Mouse (Mus musculus) heart, embryonic 11.5 days (tissue): ENCODE measurements at regions not wholly inside any gene's neighbourhood (a gene's known extent, or its start where the extent isn't known, plus 50 kb on each side); places are given as distances from the start of the nearest gene placed in this dataset.

Source experiments
- ATAC-seq: fragments of 200-750 bp; cut with Nextera tagmentation; replicated peaks from 2 replicates; pipeline ENCODE4 v1.8.0; 2017; ENCODE audit warnings: moderate library complexity; ENCODE audit not compliant: insufficient number of reproducible peaks, low FRiP score, low TSS enrichment
- H3K27ac ChIP-seq: fragments of 300-500 bp; sonication (generic); 2 replicates; pipeline ENCODE4 v1.5.1; 2014; ENCODE audit warnings: mild to moderate bottlenecking, low read depth, low read length
- H3K27me3 ChIP-seq: fragments of 300-500 bp; sonication (generic); 2 replicates; pipeline ENCODE4 v1.6.1; 2014; ENCODE audit warnings: mild to moderate bottlenecking, low read length, mixed read lengths; ENCODE audit not compliant: control insufficient read depth, insufficient read depth
- H3K36me3 ChIP-seq: fragments of 300-500 bp; sonication (generic); 2 replicates; pipeline ENCODE4 v1.6.1; 2014; ENCODE audit warnings: mild to moderate bottlenecking, low read length, moderate library complexity, mixed read lengths; ENCODE audit not compliant: control insufficient read depth, insufficient read depth
- H3K4me1 ChIP-seq: fragments of 300-500 bp; sonication (generic); 2 replicates; pipeline ENCODE4 v1.6.1; 2014; ENCODE audit warnings: low read length; ENCODE audit not compliant: control insufficient read depth, insufficient read depth
- H3K4me2 ChIP-seq: fragments of 300-500 bp; sonication (generic); 2 replicates; pipeline ENCODE4 v1.6.1; 2014; ENCODE audit warnings: mild to moderate bottlenecking, moderate library complexity
- H3K4me3 ChIP-seq: fragments of 300-500 bp; sonication (generic); 2 replicates; pipeline ENCODE4 v1.5.1; 2014; ENCODE audit warnings: low read depth, low read length
- H3K9ac ChIP-seq: fragments of 300-500 bp; sonication (generic); 2 replicates; pipeline ENCODE4 v1.6.1; 2014; ENCODE audit warnings: mild to moderate bottlenecking, low read depth, low read length, moderate library complexity
- H3K9me3 ChIP-seq: fragments of 300-500 bp; sonication (generic); replicated peaks from 2 replicates; pipeline ENCODE4 v1.6.1; 2016; ENCODE audit warnings: low read length; ENCODE audit not compliant: control insufficient read depth
- WGBS: fragments of 180-500 bp; shearing (Covaris S2); extraction: QIAGEN DNeasy Blood & Tissue Kit; methylation state at CpG from one replicate; pipeline ENCODE4 v1.1.7; 2014; ENCODE audit not compliant: insufficient replicate concordance; 5-methylcytosine and 5-hydroxymethylcytosine counted together

DNA sequence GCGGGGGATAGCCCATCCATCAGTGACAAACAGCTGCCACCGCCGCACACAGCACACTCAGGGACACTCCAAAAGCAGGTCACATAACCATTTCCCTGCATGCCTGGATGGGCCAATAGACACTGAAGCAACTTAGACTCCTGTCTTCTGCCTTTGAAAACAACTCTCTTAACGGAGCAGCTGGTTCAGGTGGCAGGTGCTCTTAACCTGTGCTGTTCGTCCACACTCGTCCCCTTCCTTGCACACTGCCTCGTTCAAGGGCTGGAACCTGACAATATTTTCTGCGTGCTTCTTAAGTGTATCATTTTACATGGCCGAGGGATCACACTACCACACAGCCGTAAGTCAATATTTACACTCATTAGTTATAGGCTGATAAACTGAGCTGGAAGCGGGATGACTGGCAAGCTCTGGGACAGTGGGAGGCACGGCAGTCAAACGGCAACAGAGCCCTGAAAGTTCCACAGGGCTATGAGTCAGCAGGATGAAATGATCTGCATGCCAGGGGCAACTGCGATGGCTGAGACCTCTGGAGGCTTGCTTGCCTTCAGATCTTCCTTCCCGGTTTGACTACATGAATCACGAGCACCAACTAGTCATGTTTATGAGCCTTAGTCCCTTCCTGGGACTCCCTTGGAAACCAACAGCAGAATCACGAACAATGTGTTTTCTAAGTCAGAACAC is 92.0 kb upstream of the Sgk1 start:
- no peaks in the 10 kb centered on the region for H3K9me3 ChIP-seq
- ATAC-seq = no peak
- WGBS = 45% methylated on average over 17 of the region's 17 CpGs
- H3K4me1 ChIP-seq = peaks cover 4% of the 10 kb centered on the region; the same call in 1 of the 2 replicates
- no peaks in the 10 kb centered on the region for H3K27me3 ChIP-seq
- H3K4me2 ChIP-seq = peak overlapping the region; percentile 14; the same call in 1 of the 2 replicates
- H3K4me3 ChIP-seq = no peak overlapping the region
- no peaks in the 10 kb centered on the region for H3K36me3 ChIP-seq
- no peak overlapping the region for H3K27ac ChIP-seq
- H3K9ac ChIP-seq = no peak overlapping the region

DNA sequence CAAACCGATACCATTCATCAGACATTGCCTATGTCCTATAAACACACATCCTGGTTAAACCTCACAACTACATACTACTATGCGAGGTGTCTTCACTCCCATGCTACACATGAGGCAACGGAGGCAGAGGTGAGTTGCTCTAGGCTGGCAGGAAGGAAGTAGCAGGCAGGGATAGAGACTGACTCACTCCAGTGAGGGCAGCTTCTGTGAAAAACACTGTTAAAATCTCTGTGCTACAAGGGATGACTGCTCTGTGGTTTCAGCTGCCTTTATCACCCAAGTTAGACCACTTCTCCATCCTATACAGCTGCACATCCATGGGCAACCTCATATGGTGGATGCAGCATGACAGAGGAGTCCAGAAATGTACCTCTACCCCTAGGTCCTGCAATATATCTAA is 91.0 kb upstream of the Sgk1 start:
- Histone ChIP-seq H3K4me2 (no peak overlapping the region), H3K27me3 (no peaks in the 10 kb centered on the region), H3K4me3 (no peak overlapping the region), H3K9ac (no peak overlapping the region), H3K27ac (no peak overlapping the region), H3K36me3 (no peaks in the 10 kb centered on the region), H3K4me1 (peaks cover 4% of the 10 kb centered on the region; the same call in 1 of the 2 replicates), H3K9me3 (no peaks in the 10 kb centered on the region)
- 71% methylated on average over 3 of the region's 3 CpGs for WGBS
- ATAC-seq = no peak

DNA sequence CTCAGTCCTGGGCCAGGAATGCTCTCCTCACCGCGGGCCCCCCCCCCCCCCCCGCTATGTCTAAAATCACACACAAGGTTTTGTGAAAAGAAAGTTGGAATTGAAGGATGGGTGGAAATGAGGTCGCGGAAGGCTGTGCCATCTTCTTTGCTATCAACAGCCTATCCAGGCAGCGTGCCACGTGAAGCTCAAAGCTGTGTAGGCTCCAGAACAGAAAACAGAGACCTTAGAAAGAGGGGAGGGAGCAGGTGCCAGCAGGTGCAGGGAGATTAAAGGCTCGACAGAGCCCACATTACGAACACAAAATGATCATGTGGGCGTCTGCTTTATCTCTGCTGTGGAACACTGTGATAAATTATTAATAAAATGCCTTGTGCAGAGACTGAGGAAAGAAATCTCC is 89.6 kb upstream of the Sgk1 start:
- no peak for ATAC-seq
- Histone ChIP-seq H3K4me2 (no peak overlapping the region), H3K36me3 (no peaks in the 10 kb centered on the region), H3K27me3 (no peaks in the 10 kb centered on the region), H3K9me3 (no peaks in the 10 kb centered on the region), H3K4me3 (no peak overlapping the region), H3K9ac (no peak overlapping the region), H3K27ac (no peak overlapping the region), H3K4me1 (peaks cover 4% of the 10 kb centered on the region; the same call in 1 of the 2 replicates)
- 40% methylated on average over 10 of the region's 10 CpGs for WGBS

DNA sequence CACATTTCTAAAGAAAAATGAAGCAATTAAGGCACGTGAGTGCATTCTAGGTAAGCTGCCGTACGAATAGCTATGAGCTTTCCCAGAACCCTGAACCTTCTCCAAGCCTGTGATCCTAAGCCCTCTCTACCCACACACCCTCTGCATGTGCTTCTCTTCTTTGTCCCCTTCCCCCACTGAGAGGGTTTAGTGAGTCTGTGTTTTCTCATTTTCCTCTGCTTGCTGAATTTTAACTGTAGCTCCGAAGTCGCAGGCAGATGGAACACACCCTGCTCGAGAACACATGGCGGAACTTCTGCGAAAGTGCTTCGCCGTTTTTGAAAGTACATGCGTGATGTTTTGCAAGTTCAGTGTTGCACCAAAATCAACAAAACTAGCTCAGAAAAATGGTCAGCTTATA is 88.3 kb upstream of the Sgk1 start:
- Histone ChIP-seq H3K4me2 (no peak overlapping the region), H3K4me1 (peaks cover 4% of the 10 kb centered on the region; the same call in 1 of the 2 replicates), H3K27me3 (no peaks in the 10 kb centered on the region), H3K27ac (no peak overlapping the region), H3K36me3 (no peaks in the 10 kb centered on the region), H3K9ac (no peak overlapping the region), H3K4me3 (no peak overlapping the region), H3K9me3 (no peaks in the 10 kb centered on the region)
- 86% methylated on average over 11 of the region's 11 CpGs for WGBS
- ATAC-seq = no peak

DNA sequence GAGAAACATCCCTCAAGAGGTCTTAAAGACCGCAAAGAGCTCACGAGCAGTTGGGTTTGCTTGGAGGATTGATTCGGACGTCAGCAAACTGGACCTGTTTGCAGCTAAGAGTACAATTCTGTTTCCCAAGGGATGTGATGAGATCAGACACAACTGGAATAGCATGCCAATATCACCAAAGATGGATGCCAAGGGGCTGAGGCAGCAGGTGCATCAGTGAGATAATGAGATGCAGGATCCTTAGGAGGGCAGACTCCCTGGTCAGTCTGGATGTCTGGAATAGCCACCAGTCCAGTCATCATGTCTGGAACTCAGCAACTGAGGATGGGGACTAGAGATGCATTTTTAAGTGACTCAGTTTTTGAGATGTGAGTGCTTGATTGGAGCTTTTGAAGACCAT is 85.6 kb upstream of the Sgk1 start:
- Histone ChIP-seq H3K9ac (no peak overlapping the region), H3K4me3 (no peak overlapping the region), H3K9me3 (no peaks in the 10 kb centered on the region), H3K36me3 (no peaks in the 10 kb centered on the region), H3K27ac (no peak overlapping the region), H3K27me3 (no peaks in the 10 kb centered on the region), H3K4me2 (no peak overlapping the region), H3K4me1 (no peaks in the 10 kb centered on the region)
- 87% methylated on average over 4 of the region's 4 CpGs for WGBS
- no peak for ATAC-seq

DNA sequence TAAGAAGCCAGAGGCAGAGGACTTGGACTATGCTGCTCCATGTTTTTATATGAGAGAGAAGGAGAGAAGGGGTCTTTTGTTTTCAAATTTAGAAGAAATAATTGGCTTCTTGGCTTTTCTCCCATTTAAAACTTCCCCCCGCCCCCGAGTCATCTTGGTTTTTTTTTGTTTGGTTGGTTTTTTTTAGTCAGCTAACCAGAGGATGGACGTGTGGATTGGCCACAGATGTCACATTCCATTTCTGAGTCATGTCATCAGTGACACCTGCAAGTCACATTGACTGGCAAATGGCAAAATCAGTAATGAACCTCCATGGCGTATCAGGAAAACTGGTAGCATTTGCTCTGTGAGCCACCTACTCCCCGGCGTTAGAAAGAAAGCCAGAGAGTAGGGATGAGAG is 83.9 kb upstream of the Sgk1 start:
- Histone ChIP-seq H3K4me1 (no peaks in the 10 kb centered on the region), H3K4me2 (no peak overlapping the region), H3K9ac (no peak overlapping the region), H3K9me3 (no peaks in the 10 kb centered on the region), H3K4me3 (no peak overlapping the region), H3K36me3 (no peaks in the 10 kb centered on the region), H3K27me3 (no peaks in the 10 kb centered on the region), H3K27ac (no peak overlapping the region)
- no peak for ATAC-seq
- WGBS = 72% methylated on average over 6 of the region's 6 CpGs

DNA sequence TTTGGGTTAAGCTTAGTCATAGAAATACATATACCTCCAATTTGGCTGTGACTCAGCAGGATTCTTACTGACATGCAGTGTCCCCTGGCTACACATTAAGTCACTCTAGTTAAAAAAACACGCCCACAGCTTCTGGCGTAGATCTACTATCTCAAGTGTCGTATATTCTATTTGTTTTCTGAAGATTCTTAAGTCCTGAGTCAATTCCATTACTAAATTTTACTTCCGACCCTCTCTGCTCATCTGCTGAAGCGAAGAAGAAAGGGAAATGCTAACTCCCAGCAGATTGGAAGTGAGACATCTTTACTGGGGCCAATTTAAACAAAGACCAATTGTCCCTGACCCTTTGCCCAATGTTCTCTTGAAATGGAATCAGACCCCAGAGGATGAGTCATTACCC is 80.4 kb upstream of the Sgk1 start:
- Histone ChIP-seq H3K27ac (no peak overlapping the region), H3K9me3 (no peaks in the 10 kb centered on the region), H3K36me3 (no peaks in the 10 kb centered on the region), H3K9ac (no peak overlapping the region), H3K4me2 (no peak overlapping the region), H3K27me3 (no peaks in the 10 kb centered on the region), H3K4me3 (no peak overlapping the region), H3K4me1 (no peaks in the 10 kb centered on the region)
- no peak for ATAC-seq
- WGBS = 64% methylated on average over 5 of the region's 5 CpGs

DNA sequence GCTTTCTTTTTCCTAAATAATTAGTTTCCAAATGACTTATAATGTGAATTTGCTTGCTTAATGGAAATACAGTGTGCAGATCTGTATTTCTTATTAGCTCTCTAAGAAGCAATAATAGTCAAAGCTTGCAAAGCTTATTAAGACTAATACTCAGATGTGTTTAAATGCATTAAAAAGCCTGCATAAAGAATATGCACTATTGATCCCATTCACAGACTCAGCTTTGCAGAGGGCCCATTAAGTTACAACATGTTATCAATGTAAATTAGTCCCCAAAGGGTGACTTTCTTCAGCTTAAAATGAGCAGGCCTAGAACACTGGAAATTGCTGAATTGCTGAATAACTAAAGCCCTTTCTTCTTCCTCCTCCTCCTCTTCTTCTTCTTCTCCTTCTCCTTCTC is 78.8 kb upstream of the Sgk1 start:
- Histone ChIP-seq H3K4me2 (no peak overlapping the region), H3K36me3 (no peaks in the 10 kb centered on the region), H3K9me3 (no peaks in the 10 kb centered on the region), H3K9ac (no peak overlapping the region), H3K4me3 (no peak overlapping the region), H3K4me1 (no peaks in the 10 kb centered on the region), H3K27me3 (no peaks in the 10 kb centered on the region), H3K27ac (no peak overlapping the region)
- no peak for ATAC-seq

DNA sequence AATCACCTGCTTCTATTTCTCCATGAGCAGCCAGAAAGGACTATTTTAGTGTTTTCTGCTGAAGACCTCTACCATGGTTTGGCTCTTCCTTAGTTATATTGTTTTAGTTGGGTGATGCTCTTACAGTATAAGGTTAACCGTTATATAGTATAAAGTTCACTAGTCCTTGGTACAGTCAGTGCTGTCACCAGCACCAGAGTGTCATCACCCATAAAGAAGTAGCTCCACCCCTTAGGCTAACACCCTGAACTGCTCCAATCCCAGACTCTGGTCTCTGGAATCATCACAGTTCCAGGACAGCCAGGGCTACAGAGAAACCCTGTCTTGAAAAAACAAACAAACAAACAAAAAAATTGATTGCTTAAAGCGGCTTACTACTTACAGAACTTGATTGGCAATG is 77.2 kb upstream of the Sgk1 start:
- no peak overlapping the region for H3K9ac ChIP-seq
- WGBS = 73% methylated on average over 2 of the region's 2 CpGs
- H3K9me3 ChIP-seq = no peaks in the 10 kb centered on the region

More for the DNA sequence above, 77.2 kb upstream of the Sgk1 start:
- H3K4me1 ChIP-seq = no peaks in the 10 kb centered on the region
- no peak for ATAC-seq
- no peaks in the 10 kb centered on the region for H3K36me3 ChIP-seq
- H3K4me2 ChIP-seq = no peak overlapping the region
- H3K27ac ChIP-seq = no peak overlapping the region
- no peaks in the 10 kb centered on the region for H3K27me3 ChIP-seq
- no peak overlapping the region for H3K4me3 ChIP-seq
